Mouse (Mus musculus): ENCODE measurements around the gene Ccdc189. TPM values are rescaled to one million over a fixed set of nuclear protein-coding genes. Genes with fewer than 3 reads are reported as not detected.

Ccdc189 gene
- total RNA-seq, 2 experiments from 2014 or later = 21.8 to 41.9 TPM

Other genes starting within 250 kb of the Ccdc189 start
- 0.72 TPM in 1 of 2 replicates, not detected in the other for gene Zfp768, start 243.0 kb downstream of the Ccdc189 start, total RNA-seq (2015; ENCODE audit: low replicate concordance)
- gene Zfp768, start 243.0 kb downstream of the Ccdc189 start, total RNA-seq (2017; ENCODE audit: low replicate concordance) = 0.39 and 1.3 TPM in 2 replicates
- 0.42 TPM in 1 of 2 replicates, not detected in the other for gene Zfp747, start 212.5 kb downstream of the Ccdc189 start, total RNA-seq (2015; ENCODE audit: low replicate concordance)
- gene Zfp747, start 212.5 kb downstream of the Ccdc189 start, total RNA-seq (2017; ENCODE audit: low replicate concordance) = 2.4 TPM in 1 of 2 replicates, not detected in the other
- 1.1 TPM in 1 of 2 replicates, not detected in the other for gene 9130019O22Rik, start 201.4 kb downstream of the Ccdc189 start, total RNA-seq (2015; ENCODE audit: low replicate concordance)
- 0.26 TPM in 1 of 2 replicates, not detected in the other for gene 9130019O22Rik, start 201.4 kb downstream of the Ccdc189 start, total RNA-seq (2017; ENCODE audit: low replicate concordance)
- gene E430018J23Rik, start 195.0 kb downstream of the Ccdc189 start, total RNA-seq (2015; ENCODE audit: low replicate concordance) = not detected in 2 replicates
- not detected in 2 replicates for gene E430018J23Rik, start 195.0 kb downstream of the Ccdc189 start, total RNA-seq (2017; ENCODE audit: low replicate concordance)
- gene Zfp764, start 181.8 kb downstream of the Ccdc189 start, total RNA-seq (2015; ENCODE audit: low replicate concordance) = 1.4 TPM in 1 of 2 replicates, not detected in the other
- gene Zfp764, start 181.8 kb downstream of the Ccdc189 start, total RNA-seq (2017; ENCODE audit: low replicate concordance) = 1.4 TPM in 1 of 2 replicates, not detected in the other
- gene Zfp688, start 166.5 kb downstream of the Ccdc189 start, total RNA-seq (2015; ENCODE audit: low replicate concordance) = 5.0 and 20.9 TPM in 2 replicates
- gene Zfp688, start 166.5 kb downstream of the Ccdc189 start, total RNA-seq (2017; ENCODE audit: low replicate concordance) = 5.0 and 6.7 TPM in 2 replicates
- 3.2 and 3.8 TPM in 2 replicates for gene Zfp689, start 139.4 kb downstream of the Ccdc189 start, total RNA-seq (2015; ENCODE audit: low replicate concordance)
- gene Zfp689, start 139.4 kb downstream of the Ccdc189 start, total RNA-seq (2017; ENCODE audit: low replicate concordance) = 3.1 and 6.1 TPM in 2 replicates
- 147 and 172 TPM in 2 replicates for gene Prr14, start 129.0 kb downstream of the Ccdc189 start, total RNA-seq (2015; ENCODE audit: low replicate concordance)
- 31.9 and 84.3 TPM in 2 replicates for gene Prr14, start 129.0 kb downstream of the Ccdc189 start, total RNA-seq (2017; ENCODE audit: low replicate concordance)
- gene Fbrs, start 109.4 kb downstream of the Ccdc189 start, total RNA-seq (2015; ENCODE audit: low replicate concordance) = 103 and 125 TPM in 2 replicates
- gene Fbrs, start 109.4 kb downstream of the Ccdc189 start, total RNA-seq (2017; ENCODE audit: low replicate concordance) = 28.1 and 32.7 TPM in 2 replicates
- 80.4 and 99.3 TPM in 2 replicates for gene Srcap, start 76.6 kb downstream of the Ccdc189 start, total RNA-seq (2015; ENCODE audit: low replicate concordance)
- 77.0 and 90.5 TPM in 2 replicates for gene Srcap, start 76.6 kb downstream of the Ccdc189 start, total RNA-seq (2017; ENCODE audit: low replicate concordance)
- 58.7 and 63.1 TPM in 2 replicates for gene Gm42715, start 69.0 kb downstream of the Ccdc189 start, total RNA-seq (2015; ENCODE audit: low replicate concordance)
- gene Gm42715, start 69.0 kb downstream of the Ccdc189 start, total RNA-seq (2017; ENCODE audit: low replicate concordance) = 25.4 and 45.8 TPM in 2 replicates
- gene Tmem265, start 27.2 kb downstream of the Ccdc189 start, total RNA-seq (2015; ENCODE audit: low replicate concordance) = 6.5 TPM in 1 of 2 replicates, not detected in the other
- gene Tmem265, start 27.2 kb downstream of the Ccdc189 start, total RNA-seq (2017; ENCODE audit: low replicate concordance) = 1.3 TPM in 1 of 2 replicates, not detected in the other
- gene Phkg2, start 15.3 kb downstream of the Ccdc189 start, total RNA-seq (2015; ENCODE audit: low replicate concordance) = 58.7 and 76.0 TPM in 2 replicates
- gene Phkg2, start 15.3 kb downstream of the Ccdc189 start, total RNA-seq (2017; ENCODE audit: low replicate concordance) = 27.9 and 44.7 TPM in 2 replicates
- gene Rnf40, start 172 bp upstream of the Ccdc189 start, total RNA-seq (2015; ENCODE audit: low replicate concordance) = 22.0 and 49.9 TPM in 2 replicates
- 60.3 and 108 TPM in 2 replicates for gene Rnf40, start 172 bp upstream of the Ccdc189 start, total RNA-seq (2017; ENCODE audit: low replicate concordance)
- 2.2 and 5.4 TPM in 2 replicates for gene Zfp629, start 27.2 kb upstream of the Ccdc189 start, total RNA-seq (2015; ENCODE audit: low replicate concordance)
- 0.38 and 1.3 TPM in 2 replicates for gene Zfp629, start 27.2 kb upstream of the Ccdc189 start, total RNA-seq (2017; ENCODE audit: low replicate concordance)
- gene Bcl7c, start 120.3 kb upstream of the Ccdc189 start, total RNA-seq (2015; ENCODE audit: low replicate concordance) = 4.0 and 9.6 TPM in 2 replicates
- gene Bcl7c, start 120.3 kb upstream of the Ccdc189 start, total RNA-seq (2017; ENCODE audit: low replicate concordance) = 2.6 and 12.7 TPM in 2 replicates
- gene Ctf1, start 124.1 kb upstream of the Ccdc189 start, total RNA-seq (2015; ENCODE audit: low replicate concordance) = not detected in 2 replicates
- gene Ctf1, start 124.1 kb upstream of the Ccdc189 start, total RNA-seq (2017; ENCODE audit: low replicate concordance) = not detected in 2 replicates
- not detected in 2 replicates for gene Ctf2, start 143.6 kb upstream of the Ccdc189 start, total RNA-seq (2015; ENCODE audit: low replicate concordance)
- not detected in 2 replicates for gene Ctf2, start 143.6 kb upstream of the Ccdc189 start, total RNA-seq (2017; ENCODE audit: low replicate concordance)
- gene Fbxl19, start 155.9 kb upstream of the Ccdc189 start, total RNA-seq (2015; ENCODE audit: low replicate concordance) = 1.7 and 1.8 TPM in 2 replicates
- 1.5 and 3.6 TPM in 2 replicates for gene Fbxl19, start 155.9 kb upstream of the Ccdc189 start, total RNA-seq (2017; ENCODE audit: low replicate concordance)
- 2.5 and 5.4 TPM in 2 replicates for gene Orai3, start 181.2 kb upstream of the Ccdc189 start, total RNA-seq (2015; ENCODE audit: low replicate concordance)
- 4.6 and 6.7 TPM in 2 replicates for gene Orai3, start 181.2 kb upstream of the Ccdc189 start, total RNA-seq (2017; ENCODE audit: low replicate concordance)
- gene Setd1a, start 188.1 kb upstream of the Ccdc189 start, total RNA-seq (2015; ENCODE audit: low replicate concordance) = 38.1 and 42.5 TPM in 2 replicates
- 14.8 and 21.3 TPM in 2 replicates for gene Setd1a, start 188.1 kb upstream of the Ccdc189 start, total RNA-seq (2017; ENCODE audit: low replicate concordance)
- gene Gm49388, start 197.0 kb upstream of the Ccdc189 start, total RNA-seq (2015; ENCODE audit: low replicate concordance) = 8.6 and 10.9 TPM in 2 replicates
- gene Gm49388, start 197.0 kb upstream of the Ccdc189 start, total RNA-seq (2017; ENCODE audit: low replicate concordance) = 4.5 and 10.7 TPM in 2 replicates
- 5.8 TPM in 1 of 2 replicates, not detected in the other for gene Hsd3b7, start 212.0 kb upstream of the Ccdc189 start, total RNA-seq (2015; ENCODE audit: low replicate concordance)
- 2.6 and 3.5 TPM in 2 replicates for gene Hsd3b7, start 212.0 kb upstream of the Ccdc189 start, total RNA-seq (2017; ENCODE audit: low replicate concordance)
- gene Stx4a, start 235.7 kb upstream of the Ccdc189 start, total RNA-seq (2015; ENCODE audit: low replicate concordance) = 10.5 and 30.6 TPM in 2 replicates
- 12.7 and 13.3 TPM in 2 replicates for gene Stx4a, start 235.7 kb upstream of the Ccdc189 start, total RNA-seq (2017; ENCODE audit: low replicate concordance)
- gene Stx1b, start 236.0 kb upstream of the Ccdc189 start, total RNA-seq (2015; ENCODE audit: low replicate concordance) = not detected in 2 replicates
- gene Stx1b, start 236.0 kb upstream of the Ccdc189 start, total RNA-seq (2017; ENCODE audit: low replicate concordance) = 0.98 TPM in 1 of 2 replicates, not detected in the other